Mouse (Mus musculus): ENCODE measurements around the gene Myl12a.
"Not testable (repeated sequence)": the region's sequence is repeated elsewhere in the genome, so short reads cannot be mapped to it uniquely, and the experiment has no call there.

The Myl12a gene

GRCm38 (mm10) chr17:70989991-70990390 lies 12.7 kb downstream of the Myl12a start:
- DNase-seq (ENCODE audit: low spot score), result no peak

GRCm38 (mm10) chr17:70989430-70989829 lies 13.2 kb downstream of the Myl12a start:
- no peak for DNase-seq (ENCODE audit: low spot score)

DNA sequence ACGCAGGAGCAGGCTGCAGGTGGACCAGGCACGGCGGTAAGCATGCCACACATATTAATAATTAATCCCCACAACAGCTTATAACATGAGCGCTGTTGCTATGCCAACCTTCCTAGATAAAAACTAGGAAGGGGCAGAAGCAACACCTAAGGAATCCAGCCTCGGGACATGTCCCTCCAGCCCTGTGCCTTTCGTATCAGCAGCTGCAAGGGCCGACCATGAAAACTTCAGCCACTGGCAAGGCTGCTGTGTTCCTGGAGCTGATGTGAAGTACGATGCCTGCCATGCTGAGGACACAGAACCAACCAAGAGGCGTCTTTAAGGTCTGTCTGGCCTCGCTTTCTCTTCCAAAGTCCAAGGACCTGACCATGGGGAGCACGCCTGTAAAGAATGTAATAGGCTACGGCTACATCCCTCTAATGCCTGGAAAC lies 14.3 kb downstream of the Myl12a start:
- DNase-seq (ENCODE audit: low spot score), result no peak

GRCm38 (mm10) chr17:70986831-70987660 lies 15.6 kb downstream of the Myl12a start:
- DNase-seq (ENCODE audit: low spot score), result no peak

GRCm38 (mm10) chr17:70986355-70986740 lies 16.3 kb downstream of the Myl12a start:
- DNase-seq (ENCODE audit: low spot score), result no peak

DNA sequence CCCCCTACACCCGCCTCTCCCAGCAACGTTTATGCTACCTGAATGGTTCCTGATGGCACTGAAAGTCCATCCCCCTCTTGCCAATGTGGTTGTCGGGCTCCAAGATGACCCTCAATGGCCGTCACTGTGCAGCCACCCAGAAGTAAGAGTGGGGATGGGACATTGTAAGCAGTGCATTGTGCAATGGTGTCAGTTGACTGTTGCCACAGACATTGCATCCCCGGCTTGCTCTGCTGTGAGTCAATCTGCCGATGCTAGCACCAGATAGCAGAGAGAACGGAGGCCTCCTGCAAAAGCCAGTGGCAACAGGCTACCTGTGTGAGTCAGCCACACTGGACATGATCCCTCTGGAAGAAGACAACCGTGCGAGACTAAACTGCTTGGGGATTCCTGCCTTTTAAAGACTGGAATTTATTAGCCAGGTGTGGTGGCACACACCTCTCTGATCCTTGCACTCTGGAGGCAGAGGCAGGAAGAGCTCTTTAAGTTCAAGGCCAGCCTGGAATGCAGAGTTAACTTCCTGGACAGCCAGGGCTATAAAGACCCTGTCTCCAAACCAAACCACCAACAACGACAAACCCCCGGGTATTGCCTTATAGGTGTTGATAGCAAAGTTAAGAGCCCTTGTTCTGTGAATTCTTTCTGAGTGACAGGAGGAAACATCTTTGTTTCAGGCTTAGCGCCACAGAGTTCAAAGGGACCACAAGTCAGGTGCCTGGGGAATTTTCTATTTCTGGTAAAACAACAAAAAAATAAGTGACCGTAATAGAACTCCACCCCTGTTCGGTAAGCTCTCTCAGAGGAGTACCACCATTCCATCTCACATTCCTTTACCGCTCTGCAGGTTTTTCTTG lies 16.9 kb downstream of the Myl12a start:
- no peak for DNase-seq (ENCODE audit: low spot score)

- no peak for DNase-seq (ENCODE audit: low spot score)
These were observed 23.1 kb downstream of the Myl12a start for GRCm38 (mm10) chr17:70979345-70980223.

GRCm38 (mm10) chr17:70977799-70978198 lies 24.9 kb downstream of the Myl12a start:
- DNase-seq (ENCODE audit: low spot score), result no peak

GRCm38 (mm10) chr17:70974065-70974464 lies 28.6 kb downstream of the Myl12a start:
- DNase-seq (ENCODE audit: low spot score), result not testable (repeated sequence)

DNA sequence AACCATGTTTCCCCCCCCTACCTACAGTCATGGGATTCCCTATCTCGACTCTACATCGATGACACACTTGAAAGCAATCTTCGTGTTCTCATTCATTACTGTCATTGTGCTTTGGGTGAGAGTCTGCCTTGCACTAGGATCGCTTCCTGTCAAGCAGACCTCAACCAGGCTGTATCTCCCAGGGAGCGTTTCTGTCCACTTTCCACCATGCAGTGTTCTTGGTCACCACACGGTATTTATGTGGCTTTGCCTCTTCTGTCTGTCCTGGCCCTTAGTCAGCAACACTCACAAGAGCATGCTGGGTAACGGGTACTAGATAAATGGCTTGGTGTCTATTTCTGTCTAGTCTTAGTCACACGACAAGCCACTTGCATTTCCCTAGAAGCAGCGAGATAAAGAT lies 29.3 kb downstream of the Myl12a start:
- no peak for DNase-seq (ENCODE audit: low spot score)

DNA sequence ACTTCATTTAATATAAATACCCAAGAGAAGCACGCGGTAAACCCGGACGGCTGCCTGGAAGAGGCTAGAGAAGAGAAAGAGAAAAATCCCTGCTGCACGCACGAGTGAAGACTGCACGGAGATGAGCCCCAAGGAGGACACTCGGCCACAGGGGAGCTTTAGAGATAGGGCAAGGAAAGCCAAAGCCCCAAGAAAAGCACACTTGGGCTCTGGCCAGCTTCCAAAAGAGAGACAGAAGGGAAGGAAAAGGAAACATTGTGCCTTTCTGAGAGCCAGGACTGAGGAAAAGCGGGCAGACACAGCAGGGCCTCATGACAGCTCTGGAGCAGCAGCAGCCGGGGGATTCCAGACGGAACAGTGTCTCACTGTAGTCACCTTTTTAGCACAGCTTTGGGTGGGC lies 31.5 kb downstream of the Myl12a start:
- DNase-seq (ENCODE audit: low spot score), result no peak

DNA sequence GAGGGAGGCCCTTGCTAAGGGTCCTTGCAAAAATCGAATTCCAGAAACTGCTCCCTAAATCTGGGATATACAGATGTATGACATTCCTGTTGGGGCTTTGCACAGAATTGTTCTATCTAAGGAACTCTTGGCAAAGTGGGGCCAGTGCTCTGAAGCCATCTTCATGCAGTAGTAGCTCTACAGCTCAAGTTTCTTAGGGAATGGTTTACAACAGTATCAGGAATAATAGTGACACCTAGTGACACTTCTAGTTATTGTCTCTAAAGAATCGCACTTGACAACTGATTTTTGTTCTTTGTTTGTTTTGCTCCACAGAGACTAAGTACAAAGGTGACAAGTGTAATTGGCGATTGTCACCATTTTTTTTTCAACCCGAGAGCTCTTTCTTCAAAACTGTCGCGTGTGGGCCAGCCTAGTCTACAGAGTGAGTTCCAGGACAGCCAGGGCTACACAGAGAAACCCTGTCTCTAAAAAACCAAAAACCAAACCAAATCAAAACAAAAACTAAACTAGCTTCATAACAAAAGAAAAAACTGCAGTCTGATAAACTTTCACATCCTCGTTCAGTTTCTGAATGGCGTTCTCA lies 34.0 kb downstream of the Myl12a start:
- DNase-seq (ENCODE audit: low spot score), result no peak

DNA sequence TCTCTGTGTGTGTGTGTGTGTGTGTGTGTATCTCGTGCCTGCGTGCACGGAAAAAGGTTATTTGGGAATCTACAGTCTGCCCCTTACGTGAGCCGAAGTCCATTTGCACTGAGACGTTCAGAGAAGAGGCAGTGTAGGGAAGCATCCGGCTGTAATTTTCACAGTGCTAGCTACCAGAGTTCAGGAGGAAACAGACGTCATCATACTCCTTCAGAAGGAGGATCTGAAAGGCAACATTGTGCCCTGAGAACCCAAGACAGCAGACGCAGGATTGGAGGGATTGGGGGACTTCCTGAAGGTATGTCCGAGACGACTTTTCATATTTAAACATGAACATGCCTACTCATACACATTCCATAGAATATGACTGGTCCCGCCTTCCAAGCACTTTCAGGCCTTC lies 35.0 kb downstream of the Myl12a start:
- DNase-seq (ENCODE audit: low spot score), result no peak

DNA sequence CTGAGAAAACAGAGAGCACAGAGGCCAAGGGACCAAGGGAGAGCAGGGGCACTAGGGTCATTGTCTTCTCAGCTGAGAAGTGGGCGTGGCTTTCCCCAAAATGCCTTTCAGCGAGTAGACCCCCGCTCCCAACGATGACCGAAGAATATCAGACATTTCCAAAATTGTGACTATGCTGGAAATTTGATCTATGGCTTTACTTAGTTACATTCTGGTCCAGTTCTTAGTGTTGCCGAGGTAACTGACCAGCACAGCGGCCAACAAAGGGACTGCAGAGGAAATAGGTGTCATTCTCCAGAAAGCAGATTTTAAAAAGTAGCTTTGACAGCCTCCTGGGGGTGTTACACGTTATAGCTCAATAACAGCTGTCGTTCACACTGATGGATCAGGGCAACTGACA lies 35.5 kb downstream of the Myl12a start:
- DNase-seq (ENCODE audit: low spot score), result no peak

- no peak for DNase-seq (ENCODE audit: low spot score)
These were observed 36.6 kb downstream of the Myl12a start for GRCm38 (mm10) chr17:70966126-70966525.

GRCm38 (mm10) chr17:70965281-70965680 lies 37.4 kb downstream of the Myl12a start:
- DNase-seq (ENCODE audit: low spot score), result no peak

- DNase-seq (ENCODE audit: low spot score), result peak; percentile 100
These were observed 39.1 kb downstream of the Myl12a start for GRCm38 (mm10) chr17:70963546-70963945.

DNA sequence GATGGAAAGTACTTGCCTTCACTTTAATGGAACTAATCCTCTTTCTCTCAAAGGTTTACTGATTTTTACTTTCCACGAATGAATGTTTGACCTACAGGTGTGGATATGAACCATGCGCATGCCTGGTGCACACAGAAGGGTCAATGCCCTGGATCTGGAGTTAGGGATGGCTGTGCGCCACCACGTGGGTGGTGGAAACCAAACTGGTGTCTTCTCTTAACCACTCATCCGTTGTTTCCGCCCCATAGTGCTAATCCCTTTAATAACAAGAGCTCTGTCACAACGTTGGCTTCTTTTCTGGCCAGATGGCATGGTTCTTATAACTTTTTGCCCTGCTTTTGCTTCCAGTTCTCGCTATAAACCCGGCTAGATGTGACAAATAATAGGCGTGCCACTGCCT lies 51.4 kb downstream of the Myl12a start:
- no peak for DNase-seq (ENCODE audit: low spot score)

DNA sequence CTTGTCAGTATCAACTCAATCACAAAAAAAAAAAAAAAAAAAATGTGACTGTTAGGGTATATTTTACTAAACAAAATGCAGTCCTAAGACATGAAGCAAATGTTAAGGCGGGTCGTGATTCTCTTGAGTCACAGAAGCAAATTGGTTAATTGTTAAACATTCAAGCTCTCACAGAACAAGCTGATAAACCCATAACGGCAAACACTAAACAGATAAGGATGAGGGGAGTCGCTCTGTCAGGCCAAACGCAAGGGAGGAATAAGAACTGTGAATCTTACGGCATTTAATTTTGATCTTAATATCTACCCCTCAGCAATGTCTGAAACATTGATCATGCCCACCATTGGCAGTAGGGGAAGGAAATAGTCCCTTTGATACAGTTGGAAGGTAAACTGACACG lies 53.5 kb downstream of the Myl12a start:
- no peak for DNase-seq (ENCODE audit: low spot score)

DNA sequence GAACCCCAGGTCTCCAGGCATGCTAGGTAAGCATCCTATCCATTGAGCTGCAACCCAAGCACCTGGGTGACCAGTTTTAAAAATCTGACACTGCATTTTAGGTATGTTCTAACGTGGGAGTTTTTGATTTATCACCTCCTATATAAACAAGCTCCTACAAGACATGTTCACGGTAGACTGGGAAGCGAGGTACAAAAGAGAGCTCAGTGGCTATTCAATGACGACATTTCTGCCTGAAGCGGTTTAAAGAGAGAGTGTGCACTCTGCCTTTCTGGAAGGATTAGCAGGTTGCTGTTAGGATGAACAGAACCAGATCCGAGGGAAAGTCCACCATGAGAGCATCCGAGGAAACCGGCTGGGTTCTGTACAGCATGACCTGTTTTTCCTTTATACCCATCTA lies 54.0 kb downstream of the Myl12a start:
- DNase-seq (ENCODE audit: low spot score), result no peak

GRCm38 (mm10) chr17:70943779-70944178 lies 58.9 kb downstream of the Myl12a start:
- no peak for DNase-seq (ENCODE audit: low spot score)
